25 mouse cellular contexts compared by ENCODE assay signal in genomic region chr4:150755446-150755845, GRCm38 (mm10).
A peak's percentile ranks its signal among the peaks of the same experiment; 100 is the strongest.
DNase-seq lines count a peak whose midpoint lies in the region; ATAC-seq and TF ChIP-seq lines count a peak whose summit lies in the region.
"Had no signal": no experiment of that assay in that cellular context is flagged by ENCODE, and none has a peak within 500 bp of the region (broad histone marks: within the 10 kb centered on the region; RNA-seq: fewer than 3 reads in every experiment).

No protein-coding gene starts in this region.

- peak; percentile 56; the same call in 1 of the 2 replicates for ATAC-seq in liver, postnatal 0 days
- ATAC-seq in liver, embryonic 12.5 days, result no peak
- ATAC-seq: activated CD4-positive, CD25-positive, alpha-beta regulatory T cell, adult 4 months; forebrain, embryonic 14.5 days; forebrain, postnatal 0 days; hindbrain, postnatal 0 days; inflammation-experienced regulatory T-cells, adult 6 months had no signal

- H3K27me3 ChIP-seq in liver, postnatal 0 days (ENCODE audit: insufficient read depth, low read length), result no peaks in the 10 kb centered on the region
- H3K27me3 ChIP-seq in liver, embryonic 12.5 days (replicated peaks), result peaks cover 6% of the 10 kb centered on the region; the same call in 1 of the 2 replicates
- H3K27me3 ChIP-seq: embryonic facial prominence, embryonic 12.5 days; embryonic facial prominence, embryonic 15.5 days; heart, embryonic 12.5 days; heart, embryonic 15.5 days had no signal

- 86% methylated on average over 7 of the region's 7 CpGs for WGBS in liver, postnatal 0 days (ENCODE audit: insufficient replicate concordance)
- 82% methylated on average over 7 of the region's 7 CpGs for WGBS in liver, embryonic 12.5 days (ENCODE audit: insufficient replicate concordance)

- intact Hi-C loops in gastrocnemius, postnatal 36 days (cut with DNase I), result no loop called here
- intact Hi-C loops in left cerebral cortex, postnatal 4 days (cut with DNase I), result no loop called here

- H3K27ac ChIP-seq in liver, postnatal 0 days (ENCODE audit: low read depth), result no peak overlapping the region
- no peak overlapping the region for H3K27ac ChIP-seq in liver, embryonic 12.5 days
- H3K27ac ChIP-seq: embryonic facial prominence, embryonic 12.5 days; embryonic facial prominence, embryonic 15.5 days; heart, embryonic 15.5 days; hindbrain, embryonic 14.5 days; hindbrain, postnatal 0 days had no signal

- no peak for TF ChIP-seq CTCF in liver, postnatal 0 days (IDR thresholded peaks at IDR 0.05; ENCODE audit: low read depth)

- no peaks in the 10 kb centered on the region for H3K4me1 ChIP-seq in liver, postnatal 0 days (ENCODE audit: insufficient read depth)
- peaks cover 18% of the 10 kb centered on the region for H3K4me1 ChIP-seq in liver, embryonic 12.5 days

- no peak overlapping the region for H3K9ac ChIP-seq in liver, postnatal 0 days (replicated peaks)
- no peak overlapping the region for H3K9ac ChIP-seq in liver, embryonic 12.5 days
- H3K9ac ChIP-seq: embryonic facial prominence, embryonic 12.5 days; embryonic facial prominence, embryonic 15.5 days; forebrain, postnatal 0 days; heart, embryonic 12.5 days; heart, embryonic 15.5 days; hindbrain, embryonic 14.5 days had no signal

- H3K4me3 ChIP-seq in liver, postnatal 0 days (ENCODE audit: low read depth, low read length), result no peak overlapping the region
- H3K4me3 ChIP-seq in liver, embryonic 12.5 days, result no peak overlapping the region
- H3K4me3 ChIP-seq: embryonic facial prominence, embryonic 12.5 days; embryonic facial prominence, embryonic 15.5 days; heart, embryonic 12.5 days; heart, embryonic 15.5 days had no signal

- TF ChIP-seq EP300 in liver, postnatal 0 days (IDR thresholded peaks at IDR 0.05; ENCODE audit: low read depth), result no peak; the same call in 1 of the 2 replicates

- H3K4me2 ChIP-seq in liver, postnatal 0 days (ENCODE audit: low read depth, low read length), result no peak overlapping the region
- no peak overlapping the region for H3K4me2 ChIP-seq in liver, embryonic 12.5 days
- H3K4me2 ChIP-seq: embryonic facial prominence, embryonic 12.5 days; embryonic facial prominence, embryonic 15.5 days; heart, embryonic 12.5 days; heart, embryonic 15.5 days; hindbrain, embryonic 14.5 days had no signal

- DNase-seq in adrenal gland, adult 2 months, result peak; percentile 27
- no peak for DNase-seq in adrenal gland, postnatal 4 days (ENCODE audit: low spot score in 2 of 2)
- peak; percentile 54 for DNase-seq in gastrocnemius, postnatal 25 days
- no peak for DNase-seq in gastrocnemius, postnatal 36 days
- DNase-seq in liver, postnatal 0 days, result no peak
- no peak for DNase-seq in left cerebral cortex, postnatal 4 days
- DNase-seq: adrenal gland, postnatal 10 days; cerebellum, adult 11 months; cerebellum, adult 2 months; cerebellum, adult 9-11 months; cerebellum, postnatal 25 days; forebrain, postnatal 0 days; gastrocnemius, postnatal 14 days; heart, postnatal 10 days; heart, postnatal 36 days had no signal

- H3K36me3 ChIP-seq in liver, postnatal 0 days (replicated peaks; ENCODE audit: insufficient read depth, low read length), result no peaks in the 10 kb centered on the region
- H3K36me3 ChIP-seq in liver, embryonic 12.5 days, result no peaks in the 10 kb centered on the region
- H3K36me3 ChIP-seq: embryonic facial prominence, embryonic 12.5 days; embryonic facial prominence, embryonic 15.5 days; heart, embryonic 12.5 days; heart, embryonic 15.5 days had no signal

- no peaks in the 10 kb centered on the region for H3K9me3 ChIP-seq in liver, postnatal 0 days (ENCODE audit: low read length)
- no peaks in the 10 kb centered on the region for H3K9me3 ChIP-seq in liver, embryonic 12.5 days (replicated peaks)
- H3K9me3 ChIP-seq: embryonic facial prominence, embryonic 12.5 days; embryonic facial prominence, embryonic 15.5 days; heart, embryonic 15.5 days had no signal

Comparison
In these comparisons a context has a peak if more than half of its experiments do, and no peak if none do; other contexts are left out.
1. DNase-seq: peak in adrenal gland, adult 2 months (single experiment) and gastrocnemius, postnatal 25 days (single experiment); none in adrenal gland, postnatal 4 days (0 of 2), gastrocnemius, postnatal 36 days (0 of 2), liver, postnatal 0 days (single experiment) and left cerebral cortex, postnatal 4 days (single experiment).